Mouse (Mus musculus) limb, embryonic 10.5 days (tissue): ENCODE measurements around the gene Farp2. TPM values are rescaled to one million over a fixed set of nuclear protein-coding genes. Genes with fewer than 3 reads are reported as not detected.
"Not testable (repeated sequence)": the region's sequence is repeated elsewhere in the genome, so short reads cannot be mapped to it uniquely, and the experiment has no call there.

Source experiments
- DNase-seq: peaks from one replicate; pipeline ENCODE4 v3.0.0-alpha.2; 2017; ENCODE audit warnings: low spot score
- H3K27ac ChIP-seq: fragments of 300-500 bp; sonication (generic); 2 replicates; pipeline ENCODE4 v1.5.1; 2016; ENCODE audit warnings: mild to moderate bottlenecking
- H3K27me3 ChIP-seq: fragments of 300-500 bp; sonication (generic); 2 replicates; pipeline ENCODE4 v1.6.1; 2016; ENCODE audit warnings: low read depth, mild to moderate bottlenecking; ENCODE audit not compliant: poor library complexity, severe bottlenecking
- H3K36me3 ChIP-seq: fragments of 300-500 bp; sonication (generic); 2 replicates; pipeline ENCODE4 v1.6.1; 2016; ENCODE audit warnings: mild to moderate bottlenecking, moderate library complexity
- H3K4me1 ChIP-seq: fragments of 300-500 bp; sonication (generic); 2 replicates; pipeline ENCODE4 v1.6.1; 2016
- H3K4me3 ChIP-seq: fragments of 300-500 bp; sonication (generic); 2 replicates; pipeline ENCODE4 v1.5.1; 2016; ENCODE audit warnings: mild to moderate bottlenecking, moderate library complexity
- H3K9me3 ChIP-seq: fragments of 300-500 bp; sonication (generic); replicated peaks from 2 replicates; pipeline ENCODE4 v1.6.1; 2016; ENCODE audit warnings: mild to moderate bottlenecking
- WGBS: fragments of 180-500 bp; shearing (Covaris S2); methylation state at CpG from one replicate; pipeline ENCODE4 v1.1.7; 2016; 5-methylcytosine and 5-hydroxymethylcytosine counted together
- polyA plus RNA-seq: library from polyadenylated mRNA; unstranded; fragments of >200 nt; fragmentation: Nextera tagmentation; extraction: Ambion mirVana; gene quantifications from 2 replicates; pipeline ENCODE4 v1.2.1, GENCODE M21; 2016

Farp2 gene
- polyA plus RNA-seq, 1 experiment from 2014 or later: 8.4 TPM

DNA sequence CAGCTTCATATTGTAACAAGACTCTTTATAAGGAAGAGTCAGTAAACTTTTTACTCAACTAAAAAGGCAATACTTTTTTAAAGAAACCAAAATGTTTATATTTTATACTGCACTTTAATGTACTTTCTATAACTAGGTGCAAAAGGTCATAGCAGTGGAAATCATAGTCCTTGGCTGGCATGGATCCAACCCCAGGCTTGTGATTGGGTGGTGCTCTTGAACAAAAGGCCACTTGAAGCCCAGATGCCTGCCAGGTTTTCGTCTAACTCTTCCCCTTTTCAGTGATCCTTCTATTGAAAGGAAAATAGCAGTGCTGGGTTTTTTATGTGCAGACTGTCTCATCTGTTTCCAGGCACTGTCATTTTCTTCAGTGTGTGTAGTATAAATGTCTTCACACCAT is 3.3 kb upstream of the Farp2 start:
- H3K27me3 ChIP-seq, DNase-seq, H3K27ac ChIP-seq, H3K4me3 ChIP-seq, H3K9me3 ChIP-seq: not testable (repeated sequence)
- Histone ChIP-seq H3K36me3 (peaks cover 65% of the 10 kb centered on the region), H3K4me1 (peaks cover 23% of the 10 kb centered on the region)
- 81% methylated on average over 1 of the region's 1 CpGs for WGBS

DNA sequence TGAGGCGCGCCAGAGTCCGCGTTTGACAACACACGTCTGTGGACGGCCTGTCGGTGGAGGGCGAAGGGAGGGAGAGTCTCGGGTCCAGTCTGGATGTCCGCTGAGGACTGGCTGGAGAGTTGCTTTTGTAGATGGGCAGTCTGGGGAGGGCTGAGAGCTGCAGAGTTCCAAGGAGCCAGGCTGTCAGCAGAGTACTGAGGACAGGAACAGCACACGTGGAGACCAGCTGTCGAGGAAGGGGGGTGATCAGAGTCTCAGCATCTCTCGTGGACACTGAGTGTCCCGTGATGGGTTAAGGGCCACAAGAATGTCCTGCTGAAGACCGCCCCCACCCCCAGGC is 442 bp downstream of the Farp2 start:
- DNase-seq: no peak
- Histone ChIP-seq H3K36me3 (peaks cover 29% of the 10 kb centered on the region), H3K27ac (peak overlapping the region; percentile 89), H3K9me3 (no peaks in the 10 kb centered on the region), H3K27me3 (no peaks in the 10 kb centered on the region), H3K4me3 (peak overlapping the region; percentile 87), H3K4me1 (peaks cover 24% of the 10 kb centered on the region)
- WGBS: 1% methylated on average over 15 of the region's 15 CpGs

DNA sequence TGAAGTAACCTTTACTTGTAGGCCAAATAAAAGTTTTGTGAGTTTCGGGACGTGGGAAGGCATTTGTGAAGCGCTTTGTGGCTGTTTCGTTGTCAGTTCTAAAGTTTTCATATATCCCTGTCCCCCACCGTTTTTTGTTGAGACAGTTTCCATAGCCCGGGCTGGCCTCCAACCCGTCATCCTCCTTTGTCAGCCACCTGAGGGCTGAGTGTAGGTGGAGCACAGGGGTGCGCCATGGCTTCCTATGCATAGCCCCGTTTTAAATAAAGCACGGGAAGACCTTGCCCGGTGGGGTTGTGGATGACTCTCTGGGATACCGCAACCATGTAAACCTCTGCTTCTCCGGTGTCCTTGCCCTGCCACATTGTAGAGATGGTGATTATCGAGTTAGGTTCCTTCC is 1.3 kb downstream of the Farp2 start:
- H3K36me3 ChIP-seq: peaks cover 22% of the 10 kb centered on the region
- 81% methylated on average over 14 of the region's 14 CpGs for WGBS
- H3K27me3 ChIP-seq: no peaks in the 10 kb centered on the region
- H3K4me3 ChIP-seq: peak overlapping the region; percentile 87
- no peaks in the 10 kb centered on the region for H3K9me3 ChIP-seq
- DNase-seq: no peak
- no peak overlapping the region for H3K27ac ChIP-seq
- H3K4me1 ChIP-seq: peaks cover 24% of the 10 kb centered on the region

DNA sequence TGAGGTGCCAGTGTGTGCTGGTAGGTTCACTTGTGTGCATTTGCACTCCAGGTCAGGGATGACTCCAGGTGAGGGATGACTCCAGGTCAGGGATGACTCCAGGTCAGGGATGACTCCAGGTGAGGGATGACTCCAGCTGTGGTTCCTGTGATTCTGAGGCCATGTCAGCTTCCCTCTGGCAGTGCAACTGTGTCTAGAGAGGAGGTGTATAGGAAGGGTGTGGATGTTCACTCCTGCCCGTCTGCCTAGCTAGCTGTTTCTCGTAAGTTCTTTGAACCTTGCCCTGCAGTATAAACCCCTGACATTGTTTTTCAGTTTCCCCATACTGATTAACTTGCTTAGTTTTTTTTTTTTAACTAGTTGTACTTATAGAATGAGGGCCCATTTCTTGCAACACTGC is 9.6 kb downstream of the Farp2 start:
- 84% methylated on average over 2 of the region's 2 CpGs for WGBS
- no peaks in the 10 kb centered on the region for H3K9me3 ChIP-seq
- H3K27me3 ChIP-seq: no peaks in the 10 kb centered on the region
- DNase-seq: no peak
- no peak overlapping the region for H3K4me3 ChIP-seq
- peaks cover 3% of the 10 kb centered on the region; the same call in 1 of the 2 replicates for H3K36me3 ChIP-seq
- no peak overlapping the region for H3K27ac ChIP-seq
- H3K4me1 ChIP-seq: no peaks in the 10 kb centered on the region

DNA sequence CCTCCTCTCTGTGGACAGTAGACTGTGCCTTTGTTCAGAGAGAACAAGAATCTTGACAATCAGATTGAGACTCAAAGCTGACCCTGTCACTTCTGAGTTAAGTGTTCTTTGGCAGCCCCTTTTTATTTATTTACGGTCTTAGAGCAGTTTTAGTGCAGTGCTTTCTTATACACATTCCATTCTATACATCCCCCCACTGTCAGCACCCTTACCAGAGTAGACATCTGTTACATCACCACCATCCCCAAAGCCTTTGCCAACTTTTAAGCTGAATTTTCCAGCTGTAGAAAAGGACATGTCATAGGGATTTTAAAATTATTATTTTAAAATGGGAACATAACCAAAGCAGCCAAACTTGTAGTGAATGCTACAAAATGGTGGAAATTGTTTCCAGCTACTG is 10.4 kb downstream of the Farp2 start:
- H3K27ac ChIP-seq: no peak overlapping the region
- DNase-seq: no peak
- H3K4me3 ChIP-seq: no peak overlapping the region
- WGBS: 90% methylated on average over 1 of the region's 1 CpGs
- H3K4me1 ChIP-seq: no peaks in the 10 kb centered on the region
- no peaks in the 10 kb centered on the region for H3K27me3 ChIP-seq
- peaks cover 3% of the 10 kb centered on the region; the same call in 1 of the 2 replicates for H3K36me3 ChIP-seq
- no peaks in the 10 kb centered on the region for H3K9me3 ChIP-seq

DNA sequence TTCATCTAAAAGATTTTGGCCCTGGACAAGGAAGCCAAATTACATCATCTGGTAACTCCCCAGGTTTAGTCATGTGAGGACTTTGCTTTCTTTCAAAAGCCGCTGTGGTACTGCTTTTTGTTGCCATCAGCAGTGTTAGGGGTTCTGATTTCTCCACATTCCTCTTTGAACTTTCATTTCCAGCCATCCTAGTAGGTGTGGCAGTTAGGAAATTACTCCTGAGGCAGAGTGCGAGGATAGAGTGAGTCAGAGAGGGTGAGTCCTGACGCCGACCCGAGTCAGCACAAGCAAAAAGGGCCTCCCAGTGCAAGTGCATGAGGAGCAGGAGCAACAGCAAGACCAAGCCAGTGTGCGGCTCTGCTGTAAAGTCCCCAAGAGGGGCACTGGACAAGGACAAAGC is 17.9 kb downstream of the Farp2 start:
- DNase-seq: no peak
- whole genome bisulfite sequencing: 91% methylated on average over 6 of the region's 6 CpGs
- no peaks in the 10 kb centered on the region for H3K4me1 ChIP-seq
- H3K36me3 ChIP-seq: peaks cover 38% of the 10 kb centered on the region
- no peaks in the 10 kb centered on the region for H3K27me3 ChIP-seq
- no peak overlapping the region for H3K4me3 ChIP-seq
- no peaks in the 10 kb centered on the region for H3K9me3 ChIP-seq
- H3K27ac ChIP-seq: no peak overlapping the region

DNA sequence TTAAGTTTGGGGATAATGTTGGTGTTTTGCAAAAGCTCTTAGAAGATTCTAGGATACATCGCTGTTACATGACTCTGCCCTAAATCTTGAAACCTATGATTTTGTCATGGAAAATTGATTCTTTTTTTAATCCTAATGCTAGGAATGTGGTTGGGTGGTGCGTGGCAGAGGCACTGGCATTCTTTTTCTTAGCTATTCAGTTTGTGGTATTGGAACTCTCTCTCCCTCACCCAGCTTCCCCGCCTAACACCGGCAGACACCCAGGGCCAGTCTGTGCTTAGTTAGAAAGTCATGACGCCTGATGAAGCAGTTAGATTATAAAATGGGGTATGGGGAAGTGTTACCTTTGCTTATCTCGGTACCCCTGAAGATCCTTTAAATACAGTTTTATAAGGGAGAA is 25.3 kb downstream of the Farp2 start:
- H3K27ac ChIP-seq: no peak overlapping the region

DNA sequence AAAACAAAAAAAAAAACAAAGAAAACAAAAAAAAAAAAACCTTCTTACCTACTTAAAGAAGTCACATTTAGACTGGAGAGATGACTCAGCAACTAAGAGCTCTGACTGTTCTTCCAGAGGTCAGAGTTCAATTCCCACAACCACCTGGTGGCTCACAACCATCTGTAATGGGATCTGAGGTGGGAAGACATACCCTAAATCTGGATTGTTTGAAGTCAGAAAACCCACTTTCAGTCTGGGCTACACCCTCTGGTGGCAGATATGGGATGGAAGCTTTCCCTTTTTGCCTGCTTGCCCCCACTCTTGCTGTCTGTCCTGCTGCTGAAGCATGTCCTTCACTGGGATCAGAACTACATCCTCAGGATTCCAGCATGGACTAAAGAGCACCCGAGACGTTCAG is 31.3 kb downstream of the Farp2 start:
- H3K27me3 ChIP-seq: no peaks in the 10 kb centered on the region
- no peak for DNase-seq
- WGBS: 82% methylated on average over 2 of the region's 2 CpGs
- no peak overlapping the region for H3K4me3 ChIP-seq
- no peaks in the 10 kb centered on the region; the same call in 1 of the 2 replicates for H3K9me3 ChIP-seq
- H3K27ac ChIP-seq: no peak overlapping the region
- H3K4me1 ChIP-seq: 0 out of 2 replicates have a peak, but pooled peaks cover 3% of the 10 kb centered on the region
- peaks cover 7% of the 10 kb centered on the region for H3K36me3 ChIP-seq

More for the DNA sequence above, 25.3 kb downstream of the Farp2 start:
- Histone ChIP-seq H3K36me3 (peaks cover 35% of the 10 kb centered on the region), H3K4me1 (0 out of 2 replicates have a peak, but pooled peaks cover 3% of the 10 kb centered on the region), H3K27me3 (no peaks in the 10 kb centered on the region), H3K4me3 (no peak overlapping the region), H3K9me3 (no peaks in the 10 kb centered on the region; the same call in 1 of the 2 replicates)
- DNase-seq: no peak
- WGBS: 93% methylated on average over 6 of the region's 6 CpGs

DNA sequence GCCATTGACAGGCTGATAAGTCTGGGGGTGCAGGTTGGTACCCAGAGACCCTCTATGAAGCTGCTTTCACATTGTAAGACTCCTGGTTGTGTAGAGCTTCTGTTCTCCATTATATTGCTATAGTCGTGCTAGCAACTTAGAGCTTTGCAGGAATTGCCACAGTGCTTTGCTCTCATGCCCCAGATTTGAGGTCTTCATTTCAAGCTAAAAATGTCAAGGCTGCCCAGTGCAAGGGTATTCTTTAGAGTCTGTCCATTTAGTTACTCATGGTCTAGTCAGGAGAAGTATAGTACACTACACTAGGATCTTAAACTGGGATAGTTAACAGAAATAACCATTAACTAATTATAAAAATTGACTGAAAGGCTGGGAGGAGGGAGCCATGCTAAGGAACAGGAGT is 35.4 kb downstream of the Farp2 start:
- H3K27ac ChIP-seq: no peak overlapping the region
- H3K4me3 ChIP-seq: no peak overlapping the region
- H3K27me3 ChIP-seq: no peaks in the 10 kb centered on the region
- H3K36me3 ChIP-seq: no peaks in the 10 kb centered on the region
- H3K9me3 ChIP-seq: no peaks in the 10 kb centered on the region
- 91% methylated on average over 1 of the region's 1 CpGs for WGBS
- DNase-seq: no peak
- H3K4me1 ChIP-seq: no peaks in the 10 kb centered on the region

DNA sequence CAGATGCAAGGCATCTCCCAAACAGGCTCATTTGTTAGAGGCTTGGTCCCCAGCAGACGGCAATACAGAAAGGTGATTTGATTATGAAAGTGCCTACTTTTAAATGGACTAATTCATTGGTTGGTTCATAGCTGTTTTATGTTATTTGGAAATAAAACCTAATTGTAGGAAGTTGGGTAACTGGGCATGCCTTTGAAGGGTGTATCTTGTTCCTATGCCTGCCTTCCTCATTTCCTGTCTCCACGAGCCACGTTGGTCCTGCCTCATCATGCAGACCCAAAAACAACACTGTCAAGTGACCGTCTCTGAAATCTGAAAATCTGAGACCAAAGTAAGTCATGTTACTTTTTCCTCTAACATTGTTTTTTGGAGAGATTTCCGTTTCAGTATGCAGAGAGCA is 39.5 kb downstream of the Farp2 start:
- no peak for DNase-seq
- Histone ChIP-seq H3K27me3 (no peaks in the 10 kb centered on the region), H3K4me3 (no peak overlapping the region), H3K36me3 (no peaks in the 10 kb centered on the region), H3K9me3 (no peaks in the 10 kb centered on the region), H3K27ac (no peak overlapping the region), H3K4me1 (no peaks in the 10 kb centered on the region)
- WGBS: 82% methylated on average over 5 of the region's 5 CpGs

DNA sequence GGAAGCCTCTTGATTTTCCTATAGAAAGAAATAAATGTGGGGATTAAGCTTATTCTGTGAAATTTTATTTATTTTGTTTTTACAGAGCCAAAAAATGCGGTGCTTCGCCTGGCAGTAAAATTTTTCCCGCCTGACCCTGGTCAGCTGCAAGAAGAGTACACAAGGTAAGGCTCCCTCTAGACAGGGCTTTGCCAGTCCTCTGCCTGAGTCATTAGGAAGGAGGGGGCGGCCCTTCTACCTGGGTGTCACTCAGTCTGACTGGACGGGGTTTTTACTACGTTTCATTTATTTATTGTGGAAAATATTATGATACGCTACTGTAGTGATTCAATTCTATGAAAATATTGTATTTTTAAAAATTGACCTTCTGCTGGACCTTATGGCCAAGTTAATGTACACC is 51.3 kb downstream of the Farp2 start:
- no peaks in the 10 kb centered on the region for H3K4me1 ChIP-seq
- no peak for DNase-seq
- H3K4me3 ChIP-seq: no peak overlapping the region
- no peak overlapping the region for H3K27ac ChIP-seq
- H3K27me3 ChIP-seq: no peaks in the 10 kb centered on the region
- no peaks in the 10 kb centered on the region for H3K36me3 ChIP-seq
- no peaks in the 10 kb centered on the region for H3K9me3 ChIP-seq
- 86% methylated on average over 7 of the region's 7 CpGs for WGBS

DNA sequence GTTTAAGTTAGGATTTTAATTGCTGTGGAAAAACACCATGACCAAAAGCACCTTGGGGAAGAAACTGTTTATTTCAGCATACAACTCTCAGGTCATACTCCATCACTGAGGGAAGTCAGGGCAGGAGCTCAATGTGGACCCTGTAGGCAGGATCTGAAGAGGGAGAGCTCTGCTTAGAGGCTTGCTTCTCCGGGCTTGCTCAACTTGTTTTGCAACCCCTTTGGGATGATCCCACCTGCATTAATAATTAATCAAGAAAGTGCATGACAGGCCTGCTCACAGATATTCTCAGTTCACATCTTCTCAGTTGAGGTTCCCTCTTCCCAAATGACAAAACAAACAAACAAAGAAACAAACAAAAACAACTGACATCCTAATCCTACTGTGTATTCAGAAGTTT is 51.8 kb downstream of the Farp2 start:
- no peak overlapping the region for H3K4me3 ChIP-seq
- no peak for DNase-seq
- H3K27ac ChIP-seq: no peak overlapping the region
- 86% methylated on average over 1 of the region's 1 CpGs for WGBS
- H3K27me3 ChIP-seq: no peaks in the 10 kb centered on the region
- no peaks in the 10 kb centered on the region for H3K36me3 ChIP-seq
- no peaks in the 10 kb centered on the region for H3K4me1 ChIP-seq
- H3K9me3 ChIP-seq: no peaks in the 10 kb centered on the region

DNA sequence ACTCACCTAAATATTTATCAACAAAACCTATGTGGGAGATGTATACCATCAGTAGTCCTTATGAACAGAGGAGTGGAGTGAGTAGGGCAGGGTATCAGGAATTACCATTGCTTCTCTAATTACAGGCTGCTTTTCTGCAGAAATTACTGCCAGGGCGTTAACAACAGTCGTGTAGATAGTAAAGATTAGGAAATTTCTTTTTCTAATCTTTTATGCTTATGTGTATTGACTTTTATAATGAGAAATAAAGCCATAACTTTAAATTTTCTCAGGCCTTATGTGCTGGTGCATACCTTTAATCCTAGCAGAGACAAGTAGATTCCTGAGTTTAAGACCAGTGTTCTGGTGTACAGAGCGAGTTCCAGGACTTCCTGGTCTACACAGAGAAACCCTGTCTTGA is 52.9 kb downstream of the Farp2 start:
- Histone ChIP-seq H3K36me3 (0 out of 2 replicates have a peak, but pooled peaks cover 5% of the 10 kb centered on the region), H3K27me3 (no peaks in the 10 kb centered on the region), H3K4me1 (no peaks in the 10 kb centered on the region), H3K9me3 (no peaks in the 10 kb centered on the region), H3K27ac (no peak overlapping the region), H3K4me3 (no peak overlapping the region)
- WGBS: 84% methylated on average over 3 of the region's 3 CpGs
- no peak for DNase-seq

DNA sequence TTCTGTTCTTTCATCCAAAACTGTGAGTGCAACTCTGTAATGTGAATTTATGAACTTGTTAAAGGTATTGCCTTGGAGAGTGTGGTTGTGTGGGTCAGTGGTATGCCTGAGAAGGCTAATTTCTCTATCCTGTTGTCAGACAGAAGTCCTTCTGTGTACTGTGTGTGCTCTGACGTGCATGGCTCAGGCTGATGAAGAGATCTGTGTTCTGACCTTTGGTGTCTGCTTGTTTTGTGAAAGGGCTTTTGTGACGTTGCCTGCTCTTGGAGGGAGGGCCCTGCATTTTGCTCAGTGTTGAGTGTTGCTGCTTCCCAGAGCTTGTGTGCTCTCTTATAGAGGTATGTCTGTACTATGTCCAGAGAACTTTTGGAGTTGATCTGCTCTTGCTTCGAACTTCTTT is 55.1 kb downstream of the Farp2 start:
- H3K4me1 ChIP-seq: no peaks in the 10 kb centered on the region
- no peak overlapping the region for H3K4me3 ChIP-seq
- no peak for DNase-seq
- H3K36me3 ChIP-seq: peaks cover 26% of the 10 kb centered on the region
- no peaks in the 10 kb centered on the region for H3K9me3 ChIP-seq
- H3K27me3 ChIP-seq: no peaks in the 10 kb centered on the region
- no peak overlapping the region for H3K27ac ChIP-seq
- 77% methylated on average over 3 of the region's 3 CpGs for WGBS
